Mouse (Mus musculus): Measurements from ENCODE around the gene Lin28a.

Lin28a gene

GRCm38 (mm10) chr4:133980496-133980895, 38.1 kb downstream of the Lin28a start:
- no peak for DNase-seq (ENCODE audit: low read depth, low spot score)

- DNase-seq (ENCODE audit: low read depth, low spot score), result no peak
Observed at GRCm38 (mm10) chr4:133978021-133978711, 40.5 kb downstream of the Lin28a start.

- DNase-seq (ENCODE audit: low read depth, low spot score), result no peak
Observed at GRCm38 (mm10) chr4:133971741-133972140, 46.9 kb downstream of the Lin28a start.

- no peak for DNase-seq (ENCODE audit: low read depth, low spot score)
Observed at GRCm38 (mm10) chr4:133970876-133971275, 47.8 kb downstream of the Lin28a start.

- no peak for DNase-seq (ENCODE audit: low read depth, low spot score)
Observed at GRCm38 (mm10) chr4:133970196-133970595, 48.4 kb downstream of the Lin28a start.

GRCm38 (mm10) chr4:133969114-133969770, 49.4 kb downstream of the Lin28a start:
- DNase-seq (ENCODE audit: low read depth, low spot score), result no peak

GRCm38 (mm10) chr4:133968150-133968921, 50.3 kb downstream of the Lin28a start, which contains the start of gene Hmgn2:
TSS of gene Hmgn2 (minus strand) at chr4:133968650.
- DNase-seq (ENCODE audit: low read depth, low spot score), result peak; percentile 67

- DNase-seq (ENCODE audit: low read depth, low spot score), result peak; percentile 98
Observed at GRCm38 (mm10) chr4:133967866-133968149, 50.8 kb downstream of the Lin28a start.

- peak; percentile 96 for DNase-seq (ENCODE audit: low read depth, low spot score)
Observed at GRCm38 (mm10) chr4:133967138-133967865, 51.3 kb downstream of the Lin28a start.

GRCm38 (mm10) chr4:133966271-133966940, 52.2 kb downstream of the Lin28a start:
- no peak for DNase-seq (ENCODE audit: low read depth, low spot score)

- DNase-seq (ENCODE audit: low read depth, low spot score), result no peak
Observed at GRCm38 (mm10) chr4:133962566-133962965, 56.1 kb downstream of the Lin28a start.

- no peak for DNase-seq (ENCODE audit: low read depth, low spot score)
Observed at GRCm38 (mm10) chr4:133958884-133959283, 59.8 kb downstream of the Lin28a start.

GRCm38 (mm10) chr4:133956358-133956757, 62.3 kb downstream of the Lin28a start:
- DNase-seq (ENCODE audit: low read depth, low spot score), result no peak
